Mouse (Mus musculus) MEL (cell line): ENCODE results near the gene Etv2. TPM values are rescaled to one million over a fixed set of nuclear protein-coding genes. Genes with fewer than 3 reads are reported as not detected.

Experiments used
- DNase-seq: peaks from one replicate; pipeline ENCODE4 v3.0.0; 2011; ENCODE audit warnings: low read depth, low spot score
- H3K27ac ChIP-seq: 2 replicates; pipeline ENCODE4 v1.5.1; 2012; ENCODE audit warnings: low read depth, mild to moderate bottlenecking, control low read depth, low read length, moderate library complexity; ENCODE audit not compliant: control insufficient read depth
- H3K27me3 ChIP-seq, 2 experiments: fragments of 150-350 bp in 1 of 2; sonication (generic) in 1 of 2; 2 replicates each; pipeline ENCODE4 v1.6.1; 2012; ENCODE audit warnings: low read length in 2 of 2, mild to moderate bottlenecking in 2 of 2, improper control_type of control experiment in 1 of 2, moderate library complexity in 1 of 2; ENCODE audit not compliant: insufficient read depth in 2 of 2, control insufficient read depth in 1 of 2
- H3K36me3 ChIP-seq, 2 experiments: 2 replicates each; pipeline ENCODE4 v1.6.1; 2012 to 2014; ENCODE audit warnings: low read length in 2 of 2, improper control_type of control experiment in 1 of 2, inconsistent platforms in 1 of 2, mild to moderate bottlenecking in 1 of 2; ENCODE audit not compliant: insufficient read depth in 2 of 2, control insufficient read depth in 1 of 2
- H3K4me1 ChIP-seq, 2 experiments: fragments of 150-350 bp in 1 of 2; sonication (generic) in 1 of 2; 2 replicates each; pipeline ENCODE4 v1.6.1; 2012; ENCODE audit warnings: low read length in 2 of 2, improper control_type of control experiment in 1 of 2, mild to moderate bottlenecking in 1 of 2; ENCODE audit not compliant: insufficient read depth in 2 of 2, control insufficient read depth in 1 of 2
- H3K4me3 ChIP-seq, 2 experiments: fragments of 150-350 bp in 1 of 2; sonication (generic) in 1 of 2; 2 replicates each; pipeline ENCODE4 v1.5.1; 2012; ENCODE audit warnings: low read depth in 2 of 2, low read length in 2 of 2, mild to moderate bottlenecking in 2 of 2, moderate library complexity in 2 of 2, control low read depth in 1 of 2, improper control_type of control experiment in 1 of 2; ENCODE audit not compliant: control insufficient read depth in 1 of 2, insufficient read depth in 1 of 2
- H3K79me2 ChIP-seq: 2 replicates; pipeline ENCODE4 v1.6.1; 2012; ENCODE audit warnings: mild to moderate bottlenecking, low read length, moderate library complexity; ENCODE audit not compliant: control insufficient read depth, poor library complexity, insufficient read depth
- H3K9ac ChIP-seq: 2 replicates; pipeline ENCODE4 v1.6.1; 2012; ENCODE audit warnings: low read depth, mild to moderate bottlenecking, control low read depth, low read length, moderate library complexity; ENCODE audit not compliant: control insufficient read depth, poor library complexity, severe bottlenecking
- H3K9me3 ChIP-seq: fragments of 150-350 bp; sonication (generic); replicated peaks from 2 replicates; pipeline ENCODE4 v1.6.1; 2012; ENCODE audit warnings: mild to moderate bottlenecking, low read length, improper control_type of control experiment, moderate library complexity; ENCODE audit not compliant: insufficient read depth
- BHLHE40 ChIP-seq: IDR thresholded peaks from 2 replicates; pipeline ENCODE4 v1.6.1; 2012; ENCODE audit warnings: low read depth, mild to moderate bottlenecking, inconsistent platforms, low read length, improper control_type of control experiment, borderline replicate concordance
- CTCF ChIP-seq, 3 experiments: IDR thresholded peaks in 2 of 3; conservative IDR thresholded peaks in 1 of 3; 2 replicates each; pipeline ENCODE4 v1.5.1; 2011 to 2012; ENCODE audit warnings: low read length in 3 of 3, low read depth in 2 of 3, mild to moderate bottlenecking in 2 of 3, improper control_type of control experiment in 1 of 3, inconsistent platforms in 1 of 3, mixed read lengths in 1 of 3, moderate library complexity in 1 of 3; ENCODE audit not compliant: control insufficient read depth in 1 of 3, insufficient read depth in 1 of 3, poor library complexity in 1 of 3, severe bottlenecking in 1 of 3
- EP300 ChIP-seq, 2 experiments: IDR thresholded peaks; 2 replicates each; pipeline ENCODE4 v1.6.1; 2011; ENCODE audit warnings: improper control_type of control experiment in 2 of 2, low read length in 2 of 2, low read depth in 1 of 2, mild to moderate bottlenecking in 1 of 2
- GABPA ChIP-seq: IDR thresholded peaks from 2 replicates; pipeline ENCODE4 v1.6.1; 2012; ENCODE audit warnings: low read depth, mild to moderate bottlenecking, inconsistent platforms, low read length, improper control_type of control experiment, moderate library complexity
- HCFC1 ChIP-seq: IDR thresholded peaks from 2 replicates; pipeline ENCODE4 v1.6.1; 2012; ENCODE audit warnings: low read depth, mild to moderate bottlenecking, inconsistent platforms, low read length, improper control_type of control experiment, moderate library complexity
- MAFK ChIP-seq: IDR thresholded peaks from 2 replicates; pipeline ENCODE4 v1.6.1; 2011; ENCODE audit warnings: low read depth, mild to moderate bottlenecking, low read length, improper control_type of control experiment, borderline replicate concordance
- MAX ChIP-seq: IDR thresholded peaks from 2 replicates; pipeline ENCODE4 v1.6.1; 2011; ENCODE audit warnings: low read length, improper control_type of control experiment
- MEF2A ChIP-seq: IDR thresholded peaks from 2 replicates; pipeline ENCODE4 v1.6.1; 2014; ENCODE audit warnings: low read depth, mild to moderate bottlenecking, inconsistent platforms, low read length, improper control_type of control experiment; ENCODE audit not compliant: poor library complexity, insufficient replicate concordance, severe bottlenecking; ENCODE audit errors: extremely low read depth
- NELFE ChIP-seq: IDR thresholded peaks from 2 replicates; pipeline ENCODE4 v1.6.1; 2011; ENCODE audit warnings: low read depth, low read length, improper control_type of control experiment
- POLR2AphosphoS2 ChIP-seq: IDR thresholded peaks from 2 replicates; pipeline ENCODE4 v1.6.1; 2011; ENCODE audit warnings: low read length, improper control_type of control experiment
- POLR2AphosphoS5 ChIP-seq: IDR thresholded peaks from 2 replicates; pipeline ENCODE4 v1.6.1; 2012; ENCODE audit warnings: low read depth, borderline replicate concordance, mild to moderate bottlenecking, inconsistent platforms, low read length, moderate library complexity, mixed read lengths
- RAD21 ChIP-seq: IDR thresholded peaks from 2 replicates; pipeline ENCODE4 v1.6.1; 2011; ENCODE audit warnings: mild to moderate bottlenecking, low read depth, low read length, improper control_type of control experiment
- RCOR1 ChIP-seq: IDR thresholded peaks from 2 replicates; pipeline ENCODE4 v1.6.1; 2012; ENCODE audit warnings: low read depth, mild to moderate bottlenecking, inconsistent platforms, low read length, improper control_type of control experiment
- SIN3A ChIP-seq: IDR thresholded peaks from 2 replicates; pipeline ENCODE4 v1.6.1; 2012; ENCODE audit warnings: low read length, improper control_type of control experiment, inconsistent platforms
- TCF12 ChIP-seq: IDR thresholded peaks from 2 replicates; pipeline ENCODE4 v1.6.1; 2014; ENCODE audit warnings: low read depth, mild to moderate bottlenecking, inconsistent platforms, low read length, improper control_type of control experiment, moderate library complexity
- UBTF ChIP-seq: IDR thresholded peaks from 2 replicates; pipeline ENCODE4 v1.6.1; 2012; ENCODE audit warnings: low read depth, mild to moderate bottlenecking, inconsistent platforms, low read length, improper control_type of control experiment, moderate library complexity, borderline replicate concordance; ENCODE audit not compliant: insufficient read depth
- USF2 ChIP-seq, 2 experiments: IDR thresholded peaks; 2 replicates each; pipeline ENCODE4 v1.6.1; 2011 to 2012; ENCODE audit warnings: improper control_type of control experiment in 2 of 2, low read length in 2 of 2, borderline replicate concordance in 1 of 2, inconsistent platforms in 1 of 2, low read depth in 1 of 2, mild to moderate bottlenecking in 1 of 2; ENCODE audit not compliant: insufficient read depth in 1 of 2
- ZKSCAN1 ChIP-seq: IDR thresholded peaks from 2 replicates; pipeline ENCODE4 v1.6.1; 2012; ENCODE audit warnings: low read depth, mild to moderate bottlenecking, inconsistent platforms, low read length, improper control_type of control experiment, moderate library complexity
- ZMIZ1 ChIP-seq: IDR thresholded peaks from 2 replicates; pipeline ENCODE4 v1.6.1; 2012; ENCODE audit warnings: low read depth, mild to moderate bottlenecking, inconsistent platforms, low read length, improper control_type of control experiment, moderate library complexity
- polyA plus RNA-seq, 2 experiments: library from polyadenylated mRNA; stranded (reverse) in 1 of 2; unstranded in 1 of 2; fragments of >175 nt in 1 of 2; fragments of >200 nt in 1 of 2; gene quantifications; 2 replicates each; pipeline versions ENCODE4 v1.2.1 to v1.2.4; 2012; ENCODE audit warnings: low replicate concordance in 2 of 2, low read depth in 1 of 2; ENCODE audit not compliant: insufficient read length in 2 of 2, insufficient read depth in 1 of 2, missing spikeins in 1 of 2
- total RNA-seq: library from RNA; depleted of rRNA; stranded (reverse); fragments of 300-350 nt; gene quantifications from 2 replicates; pipeline ENCODE4 v1.2.3, GENCODE M21; 2012

Etv2 gene
- total and polyA plus RNA-seq, 3 experiments, result 0.15 TPM; not detected in 2

DNA sequence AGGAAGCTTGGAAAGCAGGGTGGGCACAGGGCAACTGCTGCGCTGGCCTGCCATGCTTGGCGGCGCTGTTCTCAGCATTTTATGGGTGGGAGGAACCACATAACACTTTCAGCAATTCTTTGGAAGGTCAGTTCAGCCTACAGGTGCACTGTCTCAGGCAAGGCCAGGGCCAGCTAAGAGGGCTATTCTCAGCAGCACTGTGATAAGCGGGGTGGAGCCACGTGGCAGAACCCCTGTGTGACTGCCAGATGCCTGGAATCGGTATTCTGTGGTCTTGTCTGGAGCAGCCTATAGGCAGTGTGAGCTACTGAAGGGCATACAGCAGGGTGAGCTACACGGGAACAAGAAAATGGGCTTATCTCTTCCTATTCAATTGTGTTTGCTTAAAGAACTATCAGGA, 25.6 kb downstream of the Etv2 start:
- H3K79me2 ChIP-seq, result no peaks in the 10 kb centered on the region
- H3K4me1 ChIP-seq, result no peaks in the 10 kb centered on the region
- H3K9ac ChIP-seq, result no peak overlapping the region
- no peak overlapping the region for H3K27ac ChIP-seq
- no peaks in the 10 kb centered on the region for H3K9me3 ChIP-seq
- H3K4me3 ChIP-seq, result no peak overlapping the region
- H3K36me3 ChIP-seq, result no peaks in the 10 kb centered on the region
- no peak for DNase-seq
- no peaks in the 10 kb centered on the region for H3K27me3 ChIP-seq
- no peak for TF ChIP-seq POLR2AphosphoS2
- TF ChIP-seq USF2 (IDR thresholded peaks at IDR 0.05; ENCODE audit: borderline replicate concordance in 1 of 2, insufficient read depth in 1 of 2, low read depth in 1 of 2, low read length in 2 of 2), result no peak
- TF ChIP-seq HCFC1, result no peak
- TF ChIP-seq RCOR1, result no peak

- TF ChIP-seq MEF2A (no peak), SIN3A (no peak), RAD21 (no peak), GABPA (no peak), ZKSCAN1 (no peak), TCF12 (no peak), POLR2AphosphoS5 (no peak), UBTF (no peak), RCOR1 (no peak), NELFE (no peak), MAX (no peak), CTCF (IDR thresholded peaks at IDR 0.05 in 2 of 3, conservative IDR thresholded peaks at IDR 0.05 in 1 of 3; ENCODE audit: control insufficient read depth in 1 of 3, insufficient read depth in 1 of 3, low read depth in 2 of 3, low read length in 3 of 3, poor library complexity in 1 of 3, severe bottlenecking in 1 of 3) (no peak), BHLHE40 (no peak), EP300 (IDR thresholded peaks at IDR 0.05; ENCODE audit: low read depth in 1 of 2, low read length in 2 of 2) (no peak), ZMIZ1 (no peak), MAFK (no peak)
- H3K79me2 ChIP-seq, result no peaks in the 10 kb centered on the region
Observed at GRCm38 (mm10) chr7:30608476-30608875, 27.2 kb downstream of the Etv2 start.

More at GRCm38 (mm10) chr7:30608476-30608875, 27.2 kb downstream of the Etv2 start:
- Histone ChIP-seq H3K4me3 (no peak overlapping the region), H3K9me3 (no peaks in the 10 kb centered on the region), H3K4me1 (no peaks in the 10 kb centered on the region), H3K27ac (no peak overlapping the region), H3K9ac (no peak overlapping the region), H3K36me3 (no peaks in the 10 kb centered on the region), H3K27me3 (no peaks in the 10 kb centered on the region)
- no peak for DNase-seq
